8 mouse cellular contexts compared by ENCODE assay signal in genomic region chr7:140115583-140116328, GRCm38 (mm10). TPM values are rescaled to one million over a fixed set of nuclear protein-coding genes. Genes with fewer than 3 reads are reported as not detected.
DNase-seq lines count a peak whose midpoint lies in the region; ATAC-seq lines count a peak whose summit lies in the region.

TSS of gene Paox (plus strand) at chr7:140115799.

- H3K4me3 ChIP-seq in intestine, embryonic 14.5 days (ENCODE audit: low read depth, low read length), result peak within 1 kb of the TSS; percentile 77

- peak within 1 kb of the TSS; percentile 93 for H3K4me2 ChIP-seq in intestine, embryonic 14.5 days (ENCODE audit: low read length)

- peak within 1 kb of the TSS; percentile 65 for H3K9ac ChIP-seq in intestine, embryonic 14.5 days (ENCODE audit: low read length)

- H3K9me3 ChIP-seq in intestine, embryonic 14.5 days (ENCODE audit: control insufficient read depth, low read length), result no peaks in the 10 kb centered on the region

- H3K27me3 ChIP-seq in intestine, embryonic 14.5 days (replicated peaks; ENCODE audit: control insufficient read depth, insufficient read depth, low read length), result no peaks in the 10 kb centered on the region
- no peaks in the 10 kb centered on the region for H3K27me3 ChIP-seq in splenic B cell, adult 2 months (ENCODE audit: control insufficient read depth, insufficient read depth, low read length, poor library complexity, severe bottlenecking)

- DNase-seq in spleen, adult 12 weeks (ENCODE audit: low spot score), result peak; percentile 2
- DNase-seq in spleen, postnatal 14 days (ENCODE audit: low spot score in 2 of 2), result no peak
- DNase-seq in embryo, embryonic 11 days, result peak; percentile 59
- DNase-seq in gastrocnemius, postnatal 25 days, result peak; percentile 58
- DNase-seq in intestine, embryonic 14.5 days (ENCODE audit: low spot score), result peak; percentile 67
- DNase-seq in left cerebral cortex, postnatal 36 days (ENCODE audit: low spot score in 2 of 2), result peak; percentile 45 to 46
- DNase-seq in splenic B cell, adult 2 months (ENCODE audit: low read depth, low spot score), result peak; percentile 8

- H3K4me1 ChIP-seq in intestine, embryonic 14.5 days (replicated peaks; ENCODE audit: control insufficient read depth, insufficient read depth, low read length), result peaks cover 4% of the 10 kb centered on the region; the same call in 1 of the 2 replicates

- peaks cover 23% of the 10 kb centered on the region for H3K36me3 ChIP-seq in intestine, embryonic 14.5 days (ENCODE audit: control insufficient read depth, insufficient read depth, low read length)
- H3K36me3 ChIP-seq in splenic B cell, adult 2 months (ENCODE audit: control insufficient read depth, insufficient read depth, low read length, poor library complexity, severe bottlenecking), result no peaks in the 10 kb centered on the region

- H3K27ac ChIP-seq in intestine, embryonic 14.5 days (ENCODE audit: low read depth), result peak within 1 kb of the TSS; percentile 71

- peak; percentile 80 for ATAC-seq in intestine, embryonic 14.5 days (replicated peaks; ENCODE audit: low FRiP score, low TSS enrichment, low read depth)
- peak; percentile 79 for ATAC-seq in megakaryocyte-erythroid progenitor cell, adult 5-6 weeks (replicated peaks; ENCODE audit: low FRiP score, low TSS enrichment, poor library complexity, severe bottlenecking)

- under 1% methylated on average over 23 of the region's 23 CpGs for WGBS in intestine, embryonic 14.5 days

- intact Hi-C loops in left cerebral cortex, postnatal 36 days (cut with DNase I), result loop anchor here (1.0 to 5.0 kb wide), 2 partner anchors 13 to 33 kb away; partner anchors contain the start of genes Caly and Fuom

RNA-seq across cellular contexts. Expression of gene Paox, which starts in this region (rescaled TPM):
- 1 to 10 TPM; 4.2 to 4.8 TPM for total RNA-seq in gastrocnemius, postnatal 25 days (2021)
- polyA plus RNA-seq in intestine, embryonic 14.5 days (2014; fragmentation: Nextera tagmentation; extraction: Ambion mirVana), result 35.5 and 39.5 TPM in 2 replicates
- 1 to 10 TPM; 5.6 TPM for total RNA-seq in left cerebral cortex, postnatal 36 days (2021)
- 15.1 and 22.1 TPM in 2 replicates for total RNA-seq in megakaryocyte-erythroid progenitor cell, adult 5-6 weeks (2014; fragmentation: Nextera tagmentation)
- total RNA-seq in megakaryocyte-erythroid progenitor cell, adult 5-6 weeks (2017), result 4.1 and 6.9 TPM in 2 replicates

Comparison
In these comparisons a context has a peak if more than half of its experiments do, and no peak if none do; other contexts are left out.
1. DNase-seq: peak in spleen, adult 12 weeks (single experiment), embryo, embryonic 11 days (single experiment), gastrocnemius, postnatal 25 days (single experiment), intestine, embryonic 14.5 days (single experiment), left cerebral cortex, postnatal 36 days (2 of 2) and splenic B cell, adult 2 months (single experiment); none in spleen, postnatal 14 days (0 of 2).